Mouse (Mus musculus) heart, adult 2 months (tissue): ENCODE data around the gene Ccdc190.

Source experiments
- CTCF ChIP-seq: fragments of 200-600 bp; IDR thresholded peaks from 2 replicates; pipeline ENCODE4 v1.8.1; 2022; ENCODE audit warnings: antibody characterized with exemption, mild to moderate bottlenecking, moderate library complexity
- EP300 ChIP-seq: fragments of 200-500 bp; IDR thresholded peaks from 2 replicates; pipeline ENCODE4 v1.6.1; 2011; ENCODE audit warnings: low read depth, low read length, control low read depth; ENCODE audit not compliant: insufficient read depth

DNA sequence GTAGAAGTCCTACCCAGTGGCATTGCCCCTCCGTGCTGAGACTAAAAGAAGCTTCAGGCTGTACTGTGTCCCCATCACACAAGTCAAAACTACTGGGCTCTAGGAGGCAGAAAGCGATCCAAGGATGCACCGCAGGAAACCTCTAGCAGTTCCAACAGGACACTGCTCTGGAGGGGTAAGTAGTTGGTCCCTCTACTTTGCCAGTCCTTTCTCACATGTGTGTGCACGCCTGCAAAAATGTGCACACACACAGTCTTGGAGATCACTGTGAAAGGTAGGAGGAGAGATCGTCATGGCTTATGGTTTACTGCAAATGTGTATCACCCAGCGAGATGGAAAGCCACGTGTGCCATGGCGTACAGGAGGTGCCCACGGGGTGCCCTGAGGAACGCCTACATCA lies 24.2 kb downstream of the Ccdc190 start:
- TF ChIP-seq CTCF, result no peak
- TF ChIP-seq EP300, result no peak
